Mouse (Mus musculus): Measurements from ENCODE around the gene Madd.

Gene Madd

GRCm38 (mm10) chr2:91087453-91087852 is 96.2 kb downstream of the Madd start:
- DNase-seq: no peak

Data from right cerebral cortex, postnatal 14 days (tissue).